Mouse (Mus musculus) ES-Bruce4 (cell line): ENCODE data around the gene Gm9821. TPM values are rescaled to one million over a fixed set of nuclear protein-coding genes. Genes with fewer than 3 reads are reported as not detected.

Experiments
- H3K27ac ChIP-seq: 2 replicates; pipeline ENCODE4 v1.5.1; 2012; ENCODE audit warnings: low read length, inconsistent platforms; ENCODE audit not compliant: insufficient read depth
- H3K27me3 ChIP-seq: 2 replicates; pipeline ENCODE4 v1.6.1; 2012; ENCODE audit warnings: mild to moderate bottlenecking, low read length, inconsistent platforms; ENCODE audit not compliant: control insufficient read depth, poor library complexity, insufficient read depth, severe bottlenecking
- H3K36me3 ChIP-seq: 2 replicates; pipeline ENCODE4 v1.6.1; 2012; ENCODE audit warnings: inconsistent platforms, mild to moderate bottlenecking, low read length, moderate library complexity; ENCODE audit not compliant: control insufficient read depth, poor library complexity, insufficient read depth, severe bottlenecking
- H3K4me1 ChIP-seq: one replicate; pipeline ENCODE4 v1.8.1; 2011; ENCODE audit warnings: low read length; ENCODE audit not compliant: control insufficient read depth, insufficient read depth
- H3K4me3 ChIP-seq: 2 replicates; pipeline ENCODE4 v1.5.1; 2011; ENCODE audit warnings: low read depth, mild to moderate bottlenecking, low read length
- H3K9ac ChIP-seq: 2 replicates; pipeline ENCODE4 v1.6.1; 2012; ENCODE audit warnings: low read depth, mild to moderate bottlenecking, inconsistent platforms; ENCODE audit not compliant: poor library complexity, severe bottlenecking
- H3K9me3 ChIP-seq: replicated peaks from 2 replicates; pipeline ENCODE4 v1.6.1; 2012; ENCODE audit warnings: mild to moderate bottlenecking, low read length, inconsistent platforms; ENCODE audit not compliant: control insufficient read depth, poor library complexity, insufficient read depth, severe bottlenecking
- CTCF ChIP-seq: IDR thresholded peaks from one replicate; pipeline ENCODE4 v1.8.1; 2011; ENCODE audit warnings: low read depth, low read length
- EP300 ChIP-seq: IDR thresholded peaks from 2 replicates; pipeline ENCODE4 v1.6.1; 2011; ENCODE audit warnings: low read depth, low read length; ENCODE audit not compliant: insufficient read depth
- POLR2A ChIP-seq: IDR thresholded peaks from one replicate; pipeline ENCODE4 v1.8.1; 2011; ENCODE audit warnings: low read length; ENCODE audit not compliant: insufficient read depth
- polyA plus RNA-seq: library from polyadenylated mRNA; stranded (reverse); fragments of >200 nt; gene quantifications from 2 replicates; pipeline ENCODE4 v1.2.4, GENCODE M21; 2011; ENCODE audit warnings: low read depth; ENCODE audit not compliant: missing spikeins, insufficient read depth, insufficient read length

Gm9821 gene
- polyA plus RNA-seq, 1 experiment: not detected

GRCm38 (mm10) chr2:91973416-91974135 lies 28.1 kb downstream of the Gm9821 start:
- H3K4me3 ChIP-seq: no peak overlapping the region
- no peaks in the 10 kb centered on the region for H3K36me3 ChIP-seq
- H3K27me3 ChIP-seq: 0 out of 2 replicates have a peak, but pooled peaks cover 6% of the 10 kb centered on the region
- no peak overlapping the region for H3K9ac ChIP-seq
- no peak overlapping the region for H3K27ac ChIP-seq
- H3K4me1 ChIP-seq: peaks cover 4% of the 10 kb centered on the region
- TF ChIP-seq EP300 (no peak), POLR2A (no peak), CTCF (no peak)
- no peaks in the 10 kb centered on the region for H3K9me3 ChIP-seq

GRCm38 (mm10) chr2:91975581-91976541 lies 30.4 kb downstream of the Gm9821 start, which contains the start of gene Dgkz:
Gene Dgkz (minus strand): TSS chr2:91975864.
- no peak within 1 kb of the TSS for H3K27ac ChIP-seq
- 0 out of 2 replicates have a peak, but pooled peaks cover 6% of the 10 kb centered on the region for H3K27me3 ChIP-seq
- peak within 1 kb of the TSS; percentile 28 for H3K9ac ChIP-seq
- H3K9me3 ChIP-seq: no peaks in the 10 kb centered on the region
- no peak for TF ChIP-seq CTCF
- no peak; the same call in 1 of the 2 replicates for TF ChIP-seq EP300
- TF ChIP-seq POLR2A: no peak
- H3K4me1 ChIP-seq: peaks cover 3% of the 10 kb centered on the region
- no peaks in the 10 kb centered on the region for H3K36me3 ChIP-seq
- peak within 1 kb of the TSS; percentile 56 for H3K4me3 ChIP-seq

GRCm38 (mm10) chr2:91977960-91978359 lies 32.5 kb downstream of the Gm9821 start:
- Histone ChIP-seq H3K9me3 (no peaks in the 10 kb centered on the region), H3K36me3 (no peaks in the 10 kb centered on the region), H3K4me3 (no peak overlapping the region), H3K9ac (no peak overlapping the region), H3K27ac (no peak overlapping the region), H3K27me3 (0 out of 2 replicates have a peak, but pooled peaks cover 6% of the 10 kb centered on the region), H3K4me1 (no peaks in the 10 kb centered on the region)
- TF ChIP-seq POLR2A (no peak), EP300 (no peak), CTCF (no peak)

GRCm38 (mm10) chr2:91978547-91978946 lies 33.0 kb downstream of the Gm9821 start:
- H3K27me3 ChIP-seq: 0 out of 2 replicates have a peak, but pooled peaks cover 6% of the 10 kb centered on the region

GRCm38 (mm10) chr2:91980245-91980644 lies 34.7 kb downstream of the Gm9821 start:
- H3K9me3 ChIP-seq: no peaks in the 10 kb centered on the region
- no peaks in the 10 kb centered on the region for H3K36me3 ChIP-seq
- no peak overlapping the region for H3K27ac ChIP-seq
- no peak overlapping the region for H3K9ac ChIP-seq
- H3K4me3 ChIP-seq: no peak overlapping the region
- TF ChIP-seq POLR2A (no peak), EP300 (no peak), CTCF (no peak)
- 0 out of 2 replicates have a peak, but pooled peaks cover 3% of the 10 kb centered on the region for H3K27me3 ChIP-seq
- no peaks in the 10 kb centered on the region for H3K4me1 ChIP-seq

More at GRCm38 (mm10) chr2:91978547-91978946, 33.0 kb downstream of the Gm9821 start:
- Histone ChIP-seq H3K4me1 (no peaks in the 10 kb centered on the region), H3K4me3 (no peak overlapping the region), H3K9ac (no peak overlapping the region), H3K36me3 (no peaks in the 10 kb centered on the region), H3K9me3 (no peaks in the 10 kb centered on the region), H3K27ac (no peak overlapping the region)
- TF ChIP-seq EP300 (no peak), POLR2A (no peak), CTCF (no peak)
